Mouse (Mus musculus) kidney, adult 2 months (tissue): ENCODE measurements around the gene Pitpna.

Experiments
- CTCF ChIP-seq: fragments of 200-500 bp; conservative IDR thresholded peaks from 2 replicates; pipeline ENCODE4 v1.5.1; 2011; ENCODE audit warnings: low read depth, mild to moderate bottlenecking, control low read depth, low read length, moderate library complexity, mixed read lengths; ENCODE audit not compliant: insufficient read depth, insufficient read length
- POLR2A ChIP-seq: fragments of 200-500 bp; IDR thresholded peaks from one replicate; pipeline ENCODE4 v1.6.1; 2011; ENCODE audit warnings: low read depth, low read length, control low read depth

DNA sequence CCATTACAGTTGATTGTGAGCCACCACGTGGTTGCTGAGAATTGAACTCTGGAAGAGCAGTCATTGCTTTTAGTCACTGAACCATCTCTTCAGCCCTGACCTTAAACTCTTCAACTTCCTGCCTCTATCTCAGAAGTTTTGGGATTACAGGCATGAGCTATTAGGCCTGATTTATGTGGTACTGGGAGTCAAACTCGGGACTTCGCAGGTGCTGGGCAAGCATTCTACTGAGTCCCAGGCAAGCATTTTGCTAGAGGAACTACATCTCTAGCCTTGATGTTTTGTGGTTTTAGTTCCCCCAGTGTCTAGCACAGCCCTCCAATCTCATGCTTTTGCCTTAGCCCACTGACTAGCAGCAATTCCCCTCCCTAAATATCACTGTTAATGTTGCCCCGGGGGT is 2.8 kb upstream of the Pitpna start:
- no peak for TF ChIP-seq CTCF
- no peak for TF ChIP-seq POLR2A
